Mouse (Mus musculus): ENCODE measurements around the gene Pclo.
"Not testable (repeated sequence)": the region's sequence is repeated elsewhere in the genome, so short reads cannot be mapped to it uniquely, and the experiment has no call there.

Gene Pclo

GRCm38 (mm10) chr5:14766686-14767085 is 252.0 kb downstream of the Pclo start:
- Histone ChIP-seq H3K36me3 (ENCODE audit: control insufficient read depth, insufficient read depth, low read length, poor library complexity, severe bottlenecking) (no peaks in the 10 kb centered on the region), H3K27me3 (ENCODE audit: control insufficient read depth, insufficient read depth, low read length, poor library complexity, severe bottlenecking) (no peaks in the 10 kb centered on the region)
- no peak for DNase-seq (ENCODE audit: low read depth, low spot score)

- Histone ChIP-seq H3K27me3 (ENCODE audit: control insufficient read depth, insufficient read depth, low read length, poor library complexity, severe bottlenecking) (no peaks in the 10 kb centered on the region), H3K36me3 (ENCODE audit: control insufficient read depth, insufficient read depth, low read length, poor library complexity, severe bottlenecking) (no peaks in the 10 kb centered on the region)
- no peak for DNase-seq (ENCODE audit: low read depth, low spot score)
These were observed 267.8 kb downstream of the Pclo start for GRCm38 (mm10) chr5:14782362-14783082.

- no peaks in the 10 kb centered on the region for H3K27me3 ChIP-seq (ENCODE audit: control insufficient read depth, insufficient read depth, low read length, poor library complexity, severe bottlenecking)
- no peaks in the 10 kb centered on the region for H3K36me3 ChIP-seq (ENCODE audit: control insufficient read depth, insufficient read depth, low read length, poor library complexity, severe bottlenecking)
- no peak for DNase-seq (ENCODE audit: low read depth, low spot score)
These were observed 279.2 kb downstream of the Pclo start for GRCm38 (mm10) chr5:14793891-14794290.

- Histone ChIP-seq H3K27me3 (ENCODE audit: control insufficient read depth, insufficient read depth, low read length, poor library complexity, severe bottlenecking) (no peaks in the 10 kb centered on the region), H3K36me3 (ENCODE audit: control insufficient read depth, insufficient read depth, low read length, poor library complexity, severe bottlenecking) (no peaks in the 10 kb centered on the region)
- DNase-seq (ENCODE audit: low read depth, low spot score) = no peak
These were observed 292.4 kb downstream of the Pclo start for GRCm38 (mm10) chr5:14807136-14807535.

GRCm38 (mm10) chr5:14833165-14833860 is 318.6 kb downstream of the Pclo start:
- DNase-seq (ENCODE audit: low read depth, low spot score) = no peak
- Histone ChIP-seq H3K27me3 (ENCODE audit: control insufficient read depth, insufficient read depth, low read length, poor library complexity, severe bottlenecking) (no peaks in the 10 kb centered on the region), H3K36me3 (ENCODE audit: control insufficient read depth, insufficient read depth, low read length, poor library complexity, severe bottlenecking) (no peaks in the 10 kb centered on the region)

GRCm38 (mm10) chr5:14834155-14834991 is 319.7 kb downstream of the Pclo start:
- Histone ChIP-seq H3K27me3 (ENCODE audit: control insufficient read depth, insufficient read depth, low read length, poor library complexity, severe bottlenecking) (no peaks in the 10 kb centered on the region), H3K36me3 (ENCODE audit: control insufficient read depth, insufficient read depth, low read length, poor library complexity, severe bottlenecking) (no peaks in the 10 kb centered on the region)
- DNase-seq (ENCODE audit: low read depth, low spot score) = no peak

- no peak for DNase-seq (ENCODE audit: low read depth, low spot score)
- no peaks in the 10 kb centered on the region for H3K36me3 ChIP-seq (ENCODE audit: control insufficient read depth, insufficient read depth, low read length, poor library complexity, severe bottlenecking)
- H3K27me3 ChIP-seq (ENCODE audit: control insufficient read depth, insufficient read depth, low read length, poor library complexity, severe bottlenecking) = no peaks in the 10 kb centered on the region
These were observed 338.9 kb downstream of the Pclo start for GRCm38 (mm10) chr5:14853650-14854049.

- DNase-seq (ENCODE audit: low read depth, low spot score); H3K27me3 ChIP-seq (ENCODE audit: control insufficient read depth, insufficient read depth, low read length, poor library complexity, severe bottlenecking); H3K36me3 ChIP-seq (ENCODE audit: control insufficient read depth, insufficient read depth, low read length, poor library complexity, severe bottlenecking): not testable (repeated sequence)
These were observed 370.6 kb downstream of the Pclo start for GRCm38 (mm10) chr5:14885291-14885690.

- no peak for DNase-seq (ENCODE audit: low read depth, low spot score)
- Histone ChIP-seq H3K36me3 (ENCODE audit: control insufficient read depth, insufficient read depth, low read length, poor library complexity, severe bottlenecking) (no peaks in the 10 kb centered on the region), H3K27me3 (ENCODE audit: control insufficient read depth, insufficient read depth, low read length, poor library complexity, severe bottlenecking) (no peaks in the 10 kb centered on the region)
These were observed 377.5 kb downstream of the Pclo start for GRCm38 (mm10) chr5:14892242-14892641.

- not testable (repeated sequence) for H3K36me3 ChIP-seq (ENCODE audit: control insufficient read depth, insufficient read depth, low read length, poor library complexity, severe bottlenecking); H3K27me3 ChIP-seq (ENCODE audit: control insufficient read depth, insufficient read depth, low read length, poor library complexity, severe bottlenecking); DNase-seq (ENCODE audit: low read depth, low spot score)
These were observed 388.8 kb downstream of the Pclo start for GRCm38 (mm10) chr5:14903539-14903938.
